Mouse (Mus musculus): ENCODE measurements around the gene Clcn3.
A peak's percentile ranks its signal among the peaks of the same experiment; 100 is the strongest.

The Clcn3 gene

GRCm38 (mm10) chr8:60951757-60952156 lies 31.3 kb downstream of the Clcn3 start:
- DNase-seq (ENCODE audit: inconsistent ontology term): no peak

- no peak for DNase-seq (ENCODE audit: inconsistent ontology term)
Measured at GRCm38 (mm10) chr8:60951271-60951670, 31.8 kb downstream of the Clcn3 start.

- DNase-seq (ENCODE audit: inconsistent ontology term): no peak
Measured at GRCm38 (mm10) chr8:60949859-60950258, 33.2 kb downstream of the Clcn3 start.

- DNase-seq (ENCODE audit: inconsistent ontology term): no peak
Measured at GRCm38 (mm10) chr8:60947503-60947902, 35.6 kb downstream of the Clcn3 start.

- DNase-seq (ENCODE audit: inconsistent ontology term): no peak
Measured at GRCm38 (mm10) chr8:60942867-60943266, 40.2 kb downstream of the Clcn3 start.

- peak; percentile 19 for DNase-seq (ENCODE audit: inconsistent ontology term)
Measured at GRCm38 (mm10) chr8:60938717-60939424, 44.2 kb downstream of the Clcn3 start.

GRCm38 (mm10) chr8:60933617-60934016 lies 49.5 kb downstream of the Clcn3 start:
- no peak for DNase-seq (ENCODE audit: inconsistent ontology term)

- DNase-seq (ENCODE audit: inconsistent ontology term): no peak
Measured at GRCm38 (mm10) chr8:60920176-60920575, 62.9 kb downstream of the Clcn3 start.

GRCm38 (mm10) chr8:60919069-60919468 lies 64.0 kb downstream of the Clcn3 start:
- no peak for DNase-seq (ENCODE audit: inconsistent ontology term)

- DNase-seq (ENCODE audit: inconsistent ontology term): no peak
Measured at GRCm38 (mm10) chr8:60912554-60912953, 70.5 kb downstream of the Clcn3 start.

- DNase-seq (ENCODE audit: inconsistent ontology term): no peak
Measured at GRCm38 (mm10) chr8:60912081-60912480, 71.0 kb downstream of the Clcn3 start.

GRCm38 (mm10) chr8:60900147-60900546 lies 83.0 kb downstream of the Clcn3 start:
- DNase-seq (ENCODE audit: inconsistent ontology term): peak; percentile 19

GRCm38 (mm10) chr8:60895878-60896277 lies 87.2 kb downstream of the Clcn3 start:
- no peak for DNase-seq (ENCODE audit: inconsistent ontology term)

- DNase-seq (ENCODE audit: inconsistent ontology term): no peak
Measured at GRCm38 (mm10) chr8:60891757-60892156, 91.3 kb downstream of the Clcn3 start.

GRCm38 (mm10) chr8:60890520-60890874 lies 92.6 kb downstream of the Clcn3 start:
- DNase-seq (ENCODE audit: inconsistent ontology term): no peak

- DNase-seq (ENCODE audit: inconsistent ontology term): peak; percentile 98
Measured at GRCm38 (mm10) chr8:60889843-60890519, 93.1 kb downstream of the Clcn3 start, which contains the start of gene Hpf1. Gene Hpf1 (plus strand): TSS chr8:60890418.

- DNase-seq (ENCODE audit: inconsistent ontology term): no peak
Measured at GRCm38 (mm10) chr8:60889131-60889842, 93.8 kb downstream of the Clcn3 start.

GRCm38 (mm10) chr8:60886736-60887135 lies 96.4 kb downstream of the Clcn3 start:
- no peak for DNase-seq (ENCODE audit: inconsistent ontology term)

- DNase-seq (ENCODE audit: inconsistent ontology term): no peak
Measured at GRCm38 (mm10) chr8:60883419-60884137, 99.5 kb downstream of the Clcn3 start.

GRCm38 (mm10) chr8:60878617-60879016 lies 104.5 kb downstream of the Clcn3 start:
- no peak for DNase-seq (ENCODE audit: inconsistent ontology term)

GRCm38 (mm10) chr8:60870231-60871193 lies 112.6 kb downstream of the Clcn3 start:
- no peak for DNase-seq (ENCODE audit: inconsistent ontology term)
